Mouse (Mus musculus) embryonic facial prominence, embryonic 11.5 days (tissue): ENCODE data around the gene Ptgds. TPM values are rescaled to one million over a fixed set of nuclear protein-coding genes. Genes with fewer than 3 reads are reported as not detected.

Experiments
- ATAC-seq: fragments of 200-750 bp; cut with Nextera tagmentation; replicated peaks from 2 replicates; pipeline ENCODE4 v1.8.0; 2017; ENCODE audit warnings: low read depth; ENCODE audit not compliant: insufficient number of reproducible peaks, low FRiP score, low TSS enrichment
- DNase-seq: peaks from one replicate; pipeline ENCODE4 v3.0.0-alpha.2; 2015; ENCODE audit warnings: low spot score
- H3K27ac ChIP-seq: fragments of 300-500 bp; sonication (generic); replicated peaks from 2 replicates; pipeline ENCODE4 v1.5.1; 2014; ENCODE audit warnings: mild to moderate bottlenecking, low read depth, low read length, control low read depth
- H3K27me3 ChIP-seq: fragments of 300-500 bp; sonication (generic); 2 replicates; pipeline ENCODE4 v1.6.1; 2014; ENCODE audit warnings: mild to moderate bottlenecking, low read length, moderate library complexity, mixed read lengths; ENCODE audit not compliant: control insufficient read depth, insufficient read depth
- H3K36me3 ChIP-seq: fragments of 300-500 bp; sonication (generic); replicated peaks from 2 replicates; pipeline ENCODE4 v1.6.1; 2014; ENCODE audit warnings: low read depth, mild to moderate bottlenecking, low read length, moderate library complexity, mixed read lengths; ENCODE audit not compliant: control insufficient read depth, insufficient read depth
- H3K4me1 ChIP-seq: fragments of 300-500 bp; sonication (generic); 2 replicates; pipeline ENCODE4 v1.6.1; 2014; ENCODE audit warnings: low read length, mixed read lengths; ENCODE audit not compliant: control insufficient read depth, insufficient read depth
- H3K4me2 ChIP-seq: fragments of 300-500 bp; sonication (generic); 2 replicates; pipeline ENCODE4 v1.6.1; 2014; ENCODE audit warnings: low read depth, mild to moderate bottlenecking, control low read depth, low read length, moderate library complexity
- H3K4me3 ChIP-seq: fragments of 300-500 bp; sonication (generic); 2 replicates; pipeline ENCODE4 v1.5.1; 2014; ENCODE audit warnings: low read depth, low read length, control low read depth
- H3K9ac ChIP-seq: fragments of 300-500 bp; sonication (generic); replicated peaks from 2 replicates; pipeline ENCODE4 v1.6.1; 2014; ENCODE audit warnings: mild to moderate bottlenecking, control low read depth, low read length
- H3K9me3 ChIP-seq: fragments of 300-500 bp; sonication (generic); replicated peaks from 2 replicates; pipeline ENCODE4 v1.6.1; 2016; ENCODE audit warnings: mild to moderate bottlenecking, low read length, inconsistent platforms, mixed read lengths; ENCODE audit not compliant: control insufficient read depth
- WGBS: fragments of 180-500 bp; shearing (Covaris S2); extraction: QIAGEN DNeasy Blood & Tissue Kit; methylation state at CpG from one replicate; pipeline ENCODE4 v1.1.7; 2014; 5-methylcytosine and 5-hydroxymethylcytosine counted together
- polyA plus RNA-seq: library from polyadenylated mRNA; unstranded; fragments of >200 nt; fragmentation: Nextera tagmentation; extraction: Ambion mirVana; gene quantifications from 2 replicates; pipeline ENCODE4 v1.2.1, GENCODE M21; 2014

Ptgds gene
- polyA plus RNA-seq, 1 experiment from 2014 or later = 0.28 TPM

DNA sequence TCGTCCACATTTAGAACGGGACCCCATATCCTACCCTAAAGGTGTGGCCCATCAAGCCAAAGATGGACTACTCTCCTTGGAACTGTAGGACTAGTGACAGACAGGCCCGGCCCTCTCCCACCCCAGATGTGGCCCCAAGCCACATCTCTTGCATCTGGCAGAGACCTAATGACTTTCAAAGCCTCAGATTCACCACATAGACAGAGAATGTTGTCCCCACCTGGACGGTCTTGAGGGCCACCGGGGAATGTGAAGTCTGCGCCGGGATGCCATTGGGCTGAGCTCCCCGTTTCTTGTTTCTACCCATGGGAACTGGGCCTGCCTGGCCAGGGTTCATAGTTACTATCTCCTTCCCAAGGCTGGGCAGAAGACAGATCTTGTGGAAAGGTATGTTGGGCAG lies 7.7 kb upstream of the Ptgds start:
- ATAC-seq = no peak
- Histone ChIP-seq H3K4me2 (no peak overlapping the region), H3K36me3 (no peaks in the 10 kb centered on the region), H3K27me3 (no peaks in the 10 kb centered on the region), H3K27ac (no peak overlapping the region), H3K9ac (no peak overlapping the region), H3K4me1 (no peaks in the 10 kb centered on the region), H3K4me3 (no peak overlapping the region), H3K9me3 (no peaks in the 10 kb centered on the region)
- no peak for DNase-seq
- WGBS = 88% methylated on average over 8 of the region's 8 CpGs

DNA sequence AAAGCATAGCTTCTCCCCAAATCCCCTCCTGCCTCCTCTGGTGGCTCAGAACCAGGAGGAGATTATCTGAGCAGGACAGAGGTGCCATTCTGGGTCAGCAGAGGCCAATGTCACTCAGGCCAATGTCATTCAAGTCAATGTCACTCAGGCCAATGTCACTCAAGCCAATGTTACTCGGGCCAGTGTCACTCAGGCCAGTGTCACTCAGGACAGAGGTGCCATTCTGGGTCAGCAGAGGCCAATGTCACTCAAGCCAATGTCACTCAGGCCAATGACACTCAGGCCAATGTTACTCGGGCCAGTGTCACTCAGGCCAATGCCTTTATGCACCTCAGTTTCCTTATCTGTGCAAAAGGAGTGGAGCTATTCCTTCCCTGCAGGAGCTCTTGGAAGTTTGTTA lies 2.7 kb upstream of the Ptgds start:
- no peak for ATAC-seq
- DNase-seq = no peak
- 80% methylated on average over 2 of the region's 2 CpGs for WGBS
- Histone ChIP-seq H3K36me3 (no peaks in the 10 kb centered on the region), H3K4me3 (no peak overlapping the region), H3K4me2 (no peak overlapping the region), H3K4me1 (no peaks in the 10 kb centered on the region), H3K27ac (no peak overlapping the region), H3K9me3 (no peaks in the 10 kb centered on the region), H3K27me3 (no peaks in the 10 kb centered on the region), H3K9ac (no peak overlapping the region)

DNA sequence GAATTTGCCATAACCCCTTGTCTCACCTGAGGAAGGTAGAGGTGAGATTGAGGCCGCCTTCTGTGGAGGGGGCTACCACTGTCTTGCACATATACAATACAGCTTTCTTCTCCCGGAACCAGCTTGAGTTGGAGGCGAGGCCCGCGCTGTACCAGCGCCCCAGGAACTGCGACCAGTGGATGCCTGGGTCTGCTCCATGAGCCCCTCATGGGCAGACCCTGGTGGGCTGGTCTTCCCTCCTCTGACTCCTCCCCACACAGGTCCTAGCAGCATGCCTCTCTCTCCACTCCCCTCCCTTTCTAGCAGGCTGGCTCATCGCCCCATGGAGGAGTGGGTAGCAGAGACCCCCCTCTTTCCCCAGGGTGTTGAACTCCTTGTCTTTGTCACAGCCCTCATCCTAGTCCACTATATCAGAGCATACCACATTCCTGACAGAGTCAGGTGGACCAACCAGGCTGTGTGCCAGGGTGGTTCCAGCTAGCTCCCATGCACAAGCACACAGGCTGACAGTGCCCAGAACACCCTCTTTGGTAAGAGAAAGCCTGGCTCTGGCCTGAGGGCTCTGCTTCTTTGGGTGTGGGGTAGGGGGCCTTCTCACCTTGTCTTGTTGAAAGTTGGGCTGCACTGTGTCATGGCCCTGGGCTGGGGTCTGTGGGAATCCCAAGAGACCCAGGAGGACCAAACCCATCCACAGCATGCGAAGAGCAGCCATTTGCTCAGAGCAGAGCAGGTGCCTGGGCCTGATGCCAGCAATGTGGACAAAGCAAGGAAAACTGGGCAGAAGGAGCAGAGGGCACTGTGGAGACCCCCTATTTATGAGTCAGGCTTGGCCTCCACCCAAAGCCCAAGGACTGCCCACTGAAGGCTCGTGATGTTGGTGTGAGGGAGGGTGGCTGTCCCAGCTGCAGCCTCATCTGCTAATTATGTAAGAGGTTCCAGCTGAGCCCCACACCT lies 607 bp downstream of the Ptgds start:
- H3K4me1 ChIP-seq = no peaks in the 10 kb centered on the region
- no peaks in the 10 kb centered on the region for H3K27me3 ChIP-seq
- H3K9me3 ChIP-seq = no peaks in the 10 kb centered on the region
- no peak overlapping the region for H3K4me2 ChIP-seq
- ATAC-seq (peak; percentile 27; the same call in 1 of the 2 replicates), DNase-seq (no peak)
- H3K27ac ChIP-seq = no peak overlapping the region
- H3K4me3 ChIP-seq = no peak overlapping the region
- 78% methylated on average over 10 of the region's 10 CpGs for WGBS
- no peak overlapping the region for H3K9ac ChIP-seq
- no peaks in the 10 kb centered on the region for H3K36me3 ChIP-seq

DNA sequence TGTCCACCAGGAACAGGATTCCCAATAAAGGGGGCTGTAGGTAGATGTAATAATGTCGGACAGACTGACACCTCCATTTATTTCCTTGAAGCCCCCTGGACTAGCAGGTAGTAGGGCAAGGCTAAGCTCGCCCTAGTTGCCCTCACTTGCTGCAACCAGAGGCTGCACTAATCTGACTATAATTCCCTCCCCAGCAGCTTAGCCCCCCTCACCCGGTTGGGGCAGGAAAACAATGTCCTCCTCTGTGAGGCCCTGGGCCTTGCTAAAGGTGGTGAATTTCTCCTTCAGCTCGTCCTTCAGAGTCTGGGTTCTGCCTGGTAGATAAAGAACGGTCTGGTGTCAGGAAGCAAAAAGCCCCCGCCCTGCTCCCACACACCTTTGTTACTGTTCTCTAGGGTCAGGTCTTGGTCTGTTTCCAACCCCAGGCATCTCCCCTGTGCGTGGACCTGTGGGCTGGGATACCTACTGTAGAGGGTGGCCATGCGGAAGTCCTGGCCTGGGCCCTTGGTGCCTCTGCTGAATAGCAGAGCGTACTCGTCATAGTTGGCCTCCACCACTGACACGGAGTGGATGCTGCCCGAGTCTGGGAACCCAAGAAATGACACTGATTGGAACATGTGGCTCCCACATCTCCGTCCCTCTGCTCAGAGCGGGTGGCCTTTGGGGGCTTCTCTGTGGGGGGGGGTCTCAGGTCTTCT lies 2.1 kb downstream of the Ptgds start:
- no peak overlapping the region for H3K9ac ChIP-seq
- no peak overlapping the region for H3K4me3 ChIP-seq
- H3K4me1 ChIP-seq = no peaks in the 10 kb centered on the region
- no peaks in the 10 kb centered on the region for H3K27me3 ChIP-seq
- H3K9me3 ChIP-seq = no peaks in the 10 kb centered on the region
- H3K27ac ChIP-seq = no peak overlapping the region
- DNase-seq (no peak), ATAC-seq (no peak)
- no peaks in the 10 kb centered on the region for H3K36me3 ChIP-seq
- 75% methylated on average over 14 of the region's 14 CpGs for WGBS
- H3K4me2 ChIP-seq = no peak overlapping the region

DNA sequence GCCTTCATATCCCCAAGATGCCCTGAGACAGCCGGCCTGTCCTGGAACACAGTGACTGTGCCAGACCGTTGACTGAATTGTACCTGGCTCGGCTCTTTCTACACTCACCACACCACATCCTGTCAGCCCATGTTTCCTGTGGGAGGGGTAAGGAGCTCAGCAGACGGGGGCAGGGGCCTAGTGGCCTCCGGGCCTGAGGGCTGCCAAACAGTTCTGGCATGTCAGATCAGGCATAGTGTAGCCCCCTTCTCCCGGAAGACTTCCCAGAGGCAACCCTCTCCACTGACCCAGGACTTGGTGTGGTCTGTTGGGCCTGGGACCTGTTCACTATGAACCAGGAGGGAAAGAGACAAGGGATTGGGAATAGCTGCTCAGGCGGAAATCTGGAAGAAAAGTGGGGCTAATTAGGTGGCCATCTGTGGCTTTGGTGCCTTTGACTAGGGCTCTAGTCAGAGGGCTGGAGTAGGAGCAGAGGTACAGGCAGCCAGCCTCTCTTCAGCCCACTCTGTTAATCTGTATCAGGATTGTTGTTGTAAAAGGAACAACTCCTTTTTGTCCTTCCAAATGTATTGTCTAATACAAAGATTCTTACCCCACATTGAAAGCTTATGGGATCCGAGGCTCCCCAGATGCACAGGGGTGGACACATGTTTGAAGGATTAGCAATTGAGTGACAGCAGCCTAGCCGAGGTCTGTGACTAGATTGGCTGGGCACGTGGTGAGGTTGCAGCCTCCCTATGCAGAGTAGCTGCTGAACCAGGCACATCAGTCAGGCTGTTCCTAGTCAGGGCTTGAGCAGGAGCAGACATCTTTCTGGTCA lies 3.8 kb downstream of the Ptgds start:
- no peaks in the 10 kb centered on the region for H3K36me3 ChIP-seq
- WGBS = 35% methylated on average over 10 of the region's 10 CpGs
- H3K9ac ChIP-seq = no peak overlapping the region
- no peak overlapping the region for H3K4me2 ChIP-seq
- H3K9me3 ChIP-seq = no peaks in the 10 kb centered on the region
- no peak overlapping the region for H3K4me3 ChIP-seq
- DNase-seq = no peak
- ATAC-seq = no peak
- no peaks in the 10 kb centered on the region for H3K4me1 ChIP-seq
- no peaks in the 10 kb centered on the region for H3K27me3 ChIP-seq
- no peak overlapping the region for H3K27ac ChIP-seq

DNA sequence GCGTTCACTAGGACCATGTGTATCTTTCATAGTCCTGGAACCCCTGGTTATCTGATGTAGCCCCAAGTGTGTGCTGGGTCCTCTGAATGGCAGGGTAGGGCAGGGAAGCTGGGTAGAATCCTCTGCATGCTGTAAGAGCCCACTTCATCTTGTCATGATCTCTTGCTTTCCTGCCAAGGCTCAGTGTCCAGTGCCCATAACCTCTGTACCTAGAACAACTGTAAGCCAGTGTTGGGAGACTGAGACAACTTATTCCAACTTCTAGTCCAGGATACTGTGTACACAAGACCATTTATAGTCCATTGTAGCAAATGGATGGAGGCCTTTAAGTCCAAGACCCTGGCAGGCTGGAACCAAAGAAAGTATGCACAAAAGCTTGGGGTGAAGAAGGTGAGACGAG lies 4.6 kb downstream of the Ptgds start:
- no peak overlapping the region for H3K27ac ChIP-seq
- ATAC-seq (no peak), DNase-seq (no peak)
- no peak overlapping the region for H3K9ac ChIP-seq
- no peaks in the 10 kb centered on the region for H3K27me3 ChIP-seq
- no peaks in the 10 kb centered on the region for H3K4me1 ChIP-seq
- H3K4me3 ChIP-seq = no peak overlapping the region
- H3K9me3 ChIP-seq = no peaks in the 10 kb centered on the region
- no peak overlapping the region for H3K4me2 ChIP-seq
- 85% methylated on average over 2 of the region's 2 CpGs for WGBS
- H3K36me3 ChIP-seq = no peaks in the 10 kb centered on the region

DNA sequence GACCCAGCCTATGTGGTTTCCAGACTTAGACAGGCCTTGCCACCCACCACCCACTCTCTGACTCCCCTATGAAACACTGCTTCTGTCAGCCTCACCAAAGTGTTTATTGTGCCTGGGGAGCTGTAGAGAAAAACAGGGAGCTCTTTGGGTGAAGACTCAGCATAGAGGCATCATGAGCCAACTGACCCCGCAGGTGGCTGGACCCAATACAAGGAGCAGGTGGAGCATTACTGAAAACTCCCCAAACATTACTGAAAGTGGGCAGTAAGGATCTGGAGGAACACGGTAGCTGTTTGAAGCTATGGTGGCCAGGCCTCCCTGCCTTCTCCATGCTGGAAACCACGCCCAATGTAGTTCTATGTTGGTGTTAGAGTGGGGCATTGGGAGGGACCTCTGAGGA lies 6.2 kb downstream of the Ptgds start:
- Histone ChIP-seq H3K4me2 (no peak overlapping the region), H3K27me3 (no peaks in the 10 kb centered on the region), H3K9me3 (no peaks in the 10 kb centered on the region), H3K4me1 (no peaks in the 10 kb centered on the region), H3K27ac (no peak overlapping the region), H3K9ac (no peak overlapping the region), H3K36me3 (no peaks in the 10 kb centered on the region), H3K4me3 (no peak overlapping the region)
- 83% methylated on average over 3 of the region's 3 CpGs for WGBS
- DNase-seq (no peak), ATAC-seq (no peak)
